Mouse (Mus musculus) embryonic facial prominence, embryonic 10.5 days (tissue): ENCODE measurements around the gene Lzic. TPM values are rescaled to one million over a fixed set of nuclear protein-coding genes. Genes with fewer than 3 reads are reported as not detected.
A peak's percentile ranks its signal among the peaks of the same experiment; 100 is the strongest.

Source experiments
- DNase-seq: peaks from one replicate; pipeline ENCODE4 v3.0.0-alpha.2; 2017; ENCODE audit warnings: low spot score
- H3K27ac ChIP-seq: fragments of 300-500 bp; sonication (generic); replicated peaks from 2 replicates; pipeline ENCODE4 v1.5.1; 2016; ENCODE audit warnings: mild to moderate bottlenecking
- H3K27me3 ChIP-seq: fragments of 300-500 bp; sonication (generic); replicated peaks from 2 replicates; pipeline ENCODE4 v1.6.1; 2016; ENCODE audit warnings: low read depth, mild to moderate bottlenecking; ENCODE audit not compliant: poor library complexity, severe bottlenecking
- H3K36me3 ChIP-seq: fragments of 300-500 bp; sonication (generic); replicated peaks from 2 replicates; pipeline ENCODE4 v1.6.1; 2016; ENCODE audit warnings: mild to moderate bottlenecking, moderate library complexity
- H3K4me1 ChIP-seq: fragments of 300-500 bp; sonication (generic); 2 replicates; pipeline ENCODE4 v1.6.1; 2016
- H3K4me3 ChIP-seq: fragments of 300-500 bp; sonication (generic); 2 replicates; pipeline ENCODE4 v1.5.1; 2016; ENCODE audit warnings: mild to moderate bottlenecking, moderate library complexity
- H3K9me3 ChIP-seq: fragments of 300-500 bp; sonication (generic); 2 replicates; pipeline ENCODE4 v1.6.1; 2016; ENCODE audit warnings: mild to moderate bottlenecking
- WGBS: fragments of 180-500 bp; shearing (Covaris S2); methylation state at CpG from one replicate; pipeline ENCODE4 v1.1.7; 2016; 5-methylcytosine and 5-hydroxymethylcytosine counted together
- microRNA-seq: library from miRNA; unstranded; fragments of <30 nt; microRNA quantifications from one replicate; pipeline ENCODE4, GENCODE M21; 2017
- polyA plus RNA-seq: library from polyadenylated mRNA; unstranded; fragments of >200 nt; fragmentation: Nextera tagmentation; extraction: Ambion mirVana; gene quantifications from 2 replicates; pipeline ENCODE4 v1.2.1, GENCODE M21; 2016

Gene Lzic
- polyA plus RNA-seq, 1 experiment from 2014 or later: 53.2 TPM

DNA sequence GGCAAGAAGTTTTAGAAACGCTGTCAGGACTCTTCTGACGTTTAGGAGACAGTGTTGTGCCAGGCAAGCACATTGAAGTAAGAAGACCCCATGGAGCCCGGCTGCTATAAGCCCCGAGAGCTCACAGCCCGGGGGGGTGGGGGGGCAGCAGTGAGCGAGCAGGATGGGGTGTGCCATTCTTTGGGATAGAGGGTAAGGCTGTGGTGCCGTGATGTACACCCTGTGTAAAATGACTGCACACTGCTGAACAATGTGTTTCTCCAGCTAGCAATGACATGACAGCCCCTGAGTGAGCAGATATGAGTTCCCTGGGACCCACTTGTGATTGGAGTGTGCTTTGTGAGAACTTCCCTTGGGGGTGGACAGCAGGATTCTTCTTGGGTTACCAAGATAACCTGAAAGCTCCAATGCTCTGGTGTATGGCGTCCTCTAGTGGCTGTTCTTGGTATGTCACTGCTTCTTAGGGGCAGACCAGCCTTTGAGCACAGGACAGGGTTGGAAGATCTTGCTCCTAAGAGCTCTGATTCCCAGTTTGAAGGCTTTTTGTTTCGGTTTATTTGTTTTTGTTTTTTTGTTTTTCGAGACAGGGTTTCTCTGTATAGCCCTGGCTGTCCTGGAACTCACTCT lies 58.0 kb downstream of the Lzic start:
- DNase-seq: peak; percentile 81
- Histone ChIP-seq H3K4me1 (peaks cover 12% of the 10 kb centered on the region; the same call in 1 of the 2 replicates), H3K36me3 (peaks cover 43% of the 10 kb centered on the region), H3K27ac (no peak overlapping the region), H3K9me3 (no peaks in the 10 kb centered on the region), H3K4me3 (no peak overlapping the region), H3K27me3 (no peaks in the 10 kb centered on the region)
- WGBS: 49% methylated on average over 10 of the region's 10 CpGs

DNA sequence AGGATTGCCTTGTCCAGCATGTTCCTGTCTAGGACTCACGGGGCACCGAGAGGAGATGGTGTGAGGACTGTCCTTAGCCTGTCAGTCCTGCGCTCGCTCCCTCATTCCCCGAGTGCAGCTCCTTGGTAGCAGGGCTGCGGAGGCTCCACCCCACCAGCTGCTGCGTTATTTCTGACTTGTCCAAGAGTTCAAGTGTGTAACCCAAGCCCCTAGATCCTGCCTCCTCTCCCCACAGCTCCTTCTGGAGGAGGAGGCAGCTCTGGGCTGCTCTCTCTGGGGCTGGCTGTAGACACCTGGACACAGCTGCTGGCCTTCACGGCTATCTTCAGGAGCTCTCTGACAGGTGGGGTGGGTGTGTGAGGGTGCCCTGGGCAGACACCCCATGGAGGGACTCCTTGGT lies 59.9 kb downstream of the Lzic start:
- DNase-seq: no peak
- no peak overlapping the region for H3K27ac ChIP-seq
- no peak overlapping the region for H3K4me3 ChIP-seq
- H3K9me3 ChIP-seq: no peaks in the 10 kb centered on the region
- peaks cover 49% of the 10 kb centered on the region for H3K36me3 ChIP-seq
- peaks cover 8% of the 10 kb centered on the region; the same call in 1 of the 2 replicates for H3K4me1 ChIP-seq
- H3K27me3 ChIP-seq: no peaks in the 10 kb centered on the region
- 86% methylated on average over 8 of the region's 8 CpGs for WGBS

Small RNA genes lying within 50 kb of the gene (microRNA-seq; reads per million reads assigned to microRNA genes)
- gene Mir5616: 2.1 reads per million

Other genes starting within 250 kb of the Lzic start
- gene Kif1b, start 177.5 kb upstream of the Lzic start, polyA plus RNA-seq: 49.4 and 51.3 TPM in 2 replicates
- 65.5 and 71.8 TPM in 2 replicates for gene Ube4b, start 58.5 kb upstream of the Lzic start, polyA plus RNA-seq
- gene Rbp7, start 30.3 kb upstream of the Lzic start, polyA plus RNA-seq: not detected in 2 replicates
- 0.26 and 0.77 TPM in 2 replicates for gene Tmem274, start 7.9 kb upstream of the Lzic start, polyA plus RNA-seq
- gene Nmnat1, start within 50 bp of the Lzic start, polyA plus RNA-seq: 14.5 and 15.0 TPM in 2 replicates
- 67.5 TPM in 2 replicates for gene Ctnnbip1, start 33.0 kb downstream of the Lzic start, polyA plus RNA-seq
- 39.6 and 44.2 TPM in 2 replicates for gene Clstn1, start 101.2 kb downstream of the Lzic start, polyA plus RNA-seq
- gene Pik3cd, start 217.3 kb downstream of the Lzic start, polyA plus RNA-seq: 6.1 and 6.3 TPM in 2 replicates